Mouse (Mus musculus) E14TG2a.4 (cell line): ENCODE data around the gene Med15.

Experiments used
- CTCF ChIP-seq: conservative IDR thresholded peaks from 2 replicates; pipeline ENCODE4 v1.5.1; 2014; ENCODE audit warnings: low read length
- NANOG ChIP-seq: IDR thresholded peaks from 2 replicates; pipeline ENCODE4 v1.6.1; 2014; ENCODE audit warnings: borderline replicate concordance, low read length, mixed read lengths
- POU5F1 ChIP-seq: IDR thresholded peaks from 2 replicates; pipeline ENCODE4 v1.6.1; 2014; ENCODE audit warnings: low read length, borderline replicate concordance

GRCm38 (mm10) chr16:17742810-17743209, 10.1 kb upstream of the Med15 start:
- no peak for TF ChIP-seq CTCF
- TF ChIP-seq POU5F1, result no peak
- TF ChIP-seq NANOG, result no peak
